Mouse (Mus musculus) embryonic fibroblast, embryonic 13.5 days (primary cell): ENCODE measurements around the gene Fam89b.

ENCODE experiments used
- CTCF ChIP-seq: IDR thresholded peaks from 2 replicates; pipeline ENCODE4 v1.5.1; 2011; ENCODE audit warnings: mild to moderate bottlenecking, control low read depth, low read length, moderate library complexity, borderline replicate concordance; ENCODE audit not compliant: insufficient read depth
- POLR2A ChIP-seq: IDR thresholded peaks from 2 replicates; pipeline ENCODE4 v1.6.1; 2011; ENCODE audit warnings: low read depth, mild to moderate bottlenecking, control low read depth, low read length, moderate library complexity

- no peak for TF ChIP-seq POLR2A
- TF ChIP-seq CTCF, result no peak
These were observed 33.7 kb upstream of the Fam89b start for GRCm38 (mm10) chr19:5763163-5763562.
